Mouse (Mus musculus) thymus, adult 2 months (tissue): Measurements from ENCODE around the gene Msl1. TPM values are rescaled to one million over a fixed set of nuclear protein-coding genes. Genes with fewer than 3 reads are reported as not detected.

Experiments used
- DNase-seq: peaks from one replicate; pipeline ENCODE4 v3.0.0; 2021
- H3K27ac ChIP-seq: fragments of 200-500 bp; 2 replicates; pipeline ENCODE4 v1.5.1; 2012; ENCODE audit warnings: low read length, control low read depth; ENCODE audit not compliant: control insufficient read depth, insufficient read depth
- H3K27me3 ChIP-seq: fragments of 200-500 bp; 2 replicates; pipeline ENCODE4 v1.6.1; 2012; ENCODE audit warnings: mild to moderate bottlenecking, low read length, moderate library complexity, mixed read lengths; ENCODE audit not compliant: control insufficient read depth, insufficient read depth
- H3K36me3 ChIP-seq: fragments of 200-500 bp; 2 replicates; pipeline ENCODE4 v1.6.1; 2012; ENCODE audit warnings: mild to moderate bottlenecking, low read length, moderate library complexity; ENCODE audit not compliant: control insufficient read depth, insufficient read depth
- H3K4me1 ChIP-seq: fragments of 200-500 bp; replicated peaks from 2 replicates; pipeline ENCODE4 v1.6.1; 2012; ENCODE audit warnings: low read length; ENCODE audit not compliant: control insufficient read depth, insufficient read depth
- H3K4me3 ChIP-seq: fragments of 200-500 bp; 2 replicates; pipeline ENCODE4 v1.5.1; 2012; ENCODE audit warnings: mild to moderate bottlenecking, low read length, control low read depth, moderate library complexity; ENCODE audit not compliant: control insufficient read depth, insufficient read depth
- CTCF ChIP-seq: fragments of 200-500 bp; IDR thresholded peaks from 2 replicates; pipeline ENCODE4 v1.5.1; 2012; ENCODE audit warnings: mild to moderate bottlenecking, control low read depth, low read length, moderate library complexity, borderline replicate concordance; ENCODE audit not compliant: control insufficient read depth, poor library complexity, insufficient read depth; ENCODE audit errors: extremely low read depth
- POLR2A ChIP-seq: fragments of 200-500 bp; IDR thresholded peaks from 2 replicates; pipeline ENCODE4 v1.6.1; 2012; ENCODE audit warnings: mild to moderate bottlenecking, low read length, control low read depth, moderate library complexity; ENCODE audit not compliant: control insufficient read depth, poor library complexity, insufficient read depth; ENCODE audit errors: extremely low read depth
- WGBS: fragments of 180-500 bp; shearing (Covaris S2); methylation state at CpG from one replicate; pipeline ENCODE4 v1.1.7; 2018; 5-methylcytosine and 5-hydroxymethylcytosine counted together
- polyA plus RNA-seq: library from polyadenylated mRNA; depleted of rRNA; stranded (reverse); fragments of >200 nt; gene quantifications from 2 replicates; pipeline ENCODE4 v1.2.3, GENCODE M21; 2012

Gene Msl1
- polyA plus RNA-seq, 1 experiment: 50.3 TPM

GRCm38 (mm10) chr11:98837917-98838316 is 42.6 kb downstream of the Msl1 start:
- Histone ChIP-seq H3K27me3 (no peaks in the 10 kb centered on the region), H3K27ac (no peak overlapping the region), H3K4me1 (peaks cover 15% of the 10 kb centered on the region), H3K36me3 (peaks cover 9% of the 10 kb centered on the region), H3K4me3 (no peak overlapping the region)
- DNase-seq: no peak
- no peak for TF ChIP-seq POLR2A
- TF ChIP-seq CTCF: no peak
- WGBS: 91% methylated on average over 11 of the region's 11 CpGs

- Histone ChIP-seq H3K36me3 (peaks cover 3% of the 10 kb centered on the region), H3K27me3 (no peaks in the 10 kb centered on the region), H3K4me1 (peaks cover 15% of the 10 kb centered on the region), H3K4me3 (no peak overlapping the region), H3K27ac (no peak overlapping the region)
- TF ChIP-seq CTCF: no peak
- no peak for TF ChIP-seq POLR2A
- no peak for DNase-seq
- WGBS: 96% methylated on average over 9 of the region's 9 CpGs
Observed at GRCm38 (mm10) chr11:98838512-98838911, 43.2 kb downstream of the Msl1 start.

- 80% methylated on average over 6 of the region's 6 CpGs for WGBS
- Histone ChIP-seq H3K4me1 (peaks cover 15% of the 10 kb centered on the region), H3K36me3 (no peaks in the 10 kb centered on the region), H3K4me3 (no peak overlapping the region), H3K27ac (no peak overlapping the region), H3K27me3 (no peaks in the 10 kb centered on the region)
- no peak for DNase-seq
- TF ChIP-seq CTCF (no peak), POLR2A (no peak)
Observed at GRCm38 (mm10) chr11:98839402-98839801, 44.1 kb downstream of the Msl1 start.

- H3K4me3 ChIP-seq: no peak overlapping the region
- WGBS: 28% methylated on average over 10 of the region's 10 CpGs
- no peak overlapping the region for H3K27ac ChIP-seq
- DNase-seq: peak; percentile 44
- H3K36me3 ChIP-seq: no peaks in the 10 kb centered on the region
- no peak for TF ChIP-seq POLR2A
- TF ChIP-seq CTCF: no peak
- no peaks in the 10 kb centered on the region for H3K27me3 ChIP-seq
- peaks cover 15% of the 10 kb centered on the region for H3K4me1 ChIP-seq
Observed at GRCm38 (mm10) chr11:98839897-98840296, 44.6 kb downstream of the Msl1 start.

- Histone ChIP-seq H3K4me3 (no peak overlapping the region), H3K36me3 (no peaks in the 10 kb centered on the region), H3K27me3 (no peaks in the 10 kb centered on the region), H3K4me1 (peaks cover 15% of the 10 kb centered on the region), H3K27ac (no peak overlapping the region)
- no peak for DNase-seq
- TF ChIP-seq CTCF (no peak), POLR2A (no peak)
- WGBS: 93% methylated on average over 13 of the region's 13 CpGs
Observed at GRCm38 (mm10) chr11:98846016-98846415, 50.7 kb downstream of the Msl1 start.

GRCm38 (mm10) chr11:98846865-98847604 is 51.7 kb downstream of the Msl1 start:
- WGBS: 91% methylated on average over 19 of the region's 19 CpGs
- Histone ChIP-seq H3K27me3 (no peaks in the 10 kb centered on the region), H3K27ac (no peak overlapping the region), H3K36me3 (no peaks in the 10 kb centered on the region), H3K4me3 (no peak overlapping the region), H3K4me1 (peaks cover 18% of the 10 kb centered on the region)
- TF ChIP-seq POLR2A (no peak), CTCF (no peak)
- no peak for DNase-seq
